Mouse (Mus musculus): ENCODE data around the gene Col24a1. TPM values are rescaled to one million over a fixed set of nuclear protein-coding genes. Genes with fewer than 3 reads are reported as not detected.
A peak's percentile ranks its signal among the peaks of the same experiment; 100 is the strongest.

Col24a1 gene
- polyA plus RNA-seq, 1 experiment = 11.9 TPM

DNA sequence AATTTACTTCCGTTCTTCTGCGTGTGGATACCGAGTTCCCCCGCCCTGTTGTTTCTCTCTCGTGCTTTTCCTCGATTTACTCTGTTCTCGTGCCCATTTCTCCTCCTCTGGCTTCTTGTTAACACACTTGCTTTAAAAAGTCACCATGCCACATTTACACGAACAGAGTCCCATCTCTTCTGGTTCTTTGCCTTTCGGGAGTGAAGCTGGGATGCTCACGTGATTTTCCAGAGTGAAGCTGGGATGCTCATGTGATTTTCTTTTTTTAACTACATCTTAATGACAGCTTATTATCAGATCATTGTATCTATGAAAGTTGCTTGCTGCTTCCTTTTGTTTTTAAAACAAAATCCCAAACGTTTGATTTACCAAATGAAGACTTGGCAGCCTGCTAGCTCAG, 184.8 kb downstream of the Col24a1 start:
- H3K4me3 ChIP-seq (ENCODE audit: insufficient read depth, low read length) = no peak overlapping the region
- TF ChIP-seq CTCF (IDR thresholded peaks at IDR 0.05; ENCODE audit: borderline replicate concordance, insufficient read depth, low read length) (no peak), POLR2A (IDR thresholded peaks at IDR 0.05; ENCODE audit: low read depth, low read length) (no peak)
- H3K4me1 ChIP-seq (ENCODE audit: control insufficient read depth, insufficient read depth, low read length) = peaks cover 5% of the 10 kb centered on the region; the same call in 1 of the 2 replicates
- no peak overlapping the region for H3K27ac ChIP-seq (ENCODE audit: insufficient read depth, low read length)

DNA sequence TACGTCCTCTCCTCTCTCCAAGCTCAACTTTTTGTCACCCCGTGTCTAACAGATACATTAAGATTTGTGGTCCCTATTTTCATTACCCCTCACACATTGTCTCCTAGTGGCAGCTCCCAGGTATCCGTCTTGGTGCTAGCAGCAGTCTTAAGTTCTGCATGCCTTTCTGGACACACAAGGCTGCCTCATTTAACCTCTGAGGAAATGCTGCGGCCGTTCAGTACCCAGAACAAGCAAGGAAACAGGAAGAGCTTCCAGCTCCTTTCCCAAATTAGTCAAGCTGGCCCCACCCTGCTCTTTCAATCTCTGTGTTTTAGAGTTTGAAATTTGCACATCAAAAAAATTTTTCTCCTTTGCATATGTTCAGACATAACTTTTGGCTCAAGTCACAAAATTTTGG, 186.2 kb downstream of the Col24a1 start:
- no peak for TF ChIP-seq POLR2A (IDR thresholded peaks at IDR 0.05; ENCODE audit: low read depth, low read length)
- no peak for TF ChIP-seq CTCF (IDR thresholded peaks at IDR 0.05; ENCODE audit: borderline replicate concordance, insufficient read depth, low read length)
- H3K4me1 ChIP-seq (ENCODE audit: control insufficient read depth, insufficient read depth, low read length) = peaks cover 5% of the 10 kb centered on the region; the same call in 1 of the 2 replicates
- no peak overlapping the region for H3K27ac ChIP-seq (ENCODE audit: insufficient read depth, low read length)
- no peak overlapping the region for H3K4me3 ChIP-seq (ENCODE audit: insufficient read depth, low read length)

DNA sequence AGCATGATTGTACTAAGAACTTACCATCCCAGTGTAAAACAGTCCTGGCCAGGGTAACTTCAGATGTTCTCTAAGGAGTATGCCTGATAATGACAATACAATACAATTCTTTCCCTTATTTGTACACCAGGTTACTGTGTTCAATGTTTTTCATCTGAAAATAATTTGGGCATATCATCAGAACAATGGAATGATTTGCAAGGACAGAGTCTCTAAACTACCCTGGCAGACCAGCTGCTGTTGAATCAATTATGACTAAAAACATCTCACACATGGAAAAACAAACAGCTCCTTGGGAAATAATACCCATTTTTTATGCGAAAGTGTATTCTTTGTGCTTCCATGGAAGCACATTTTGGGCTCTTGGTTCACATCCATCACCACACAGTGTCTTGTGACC, 198.0 kb downstream of the Col24a1 start:
- no peak for TF ChIP-seq CTCF (IDR thresholded peaks at IDR 0.05; ENCODE audit: borderline replicate concordance, insufficient read depth, low read length)
- TF ChIP-seq POLR2A (IDR thresholded peaks at IDR 0.05; ENCODE audit: low read depth, low read length) = no peak
- Histone ChIP-seq H3K4me3 (ENCODE audit: insufficient read depth, low read length) (no peak overlapping the region), H3K27ac (ENCODE audit: insufficient read depth, low read length) (no peak overlapping the region), H3K4me1 (ENCODE audit: control insufficient read depth, insufficient read depth, low read length) (no peaks in the 10 kb centered on the region)

DNA sequence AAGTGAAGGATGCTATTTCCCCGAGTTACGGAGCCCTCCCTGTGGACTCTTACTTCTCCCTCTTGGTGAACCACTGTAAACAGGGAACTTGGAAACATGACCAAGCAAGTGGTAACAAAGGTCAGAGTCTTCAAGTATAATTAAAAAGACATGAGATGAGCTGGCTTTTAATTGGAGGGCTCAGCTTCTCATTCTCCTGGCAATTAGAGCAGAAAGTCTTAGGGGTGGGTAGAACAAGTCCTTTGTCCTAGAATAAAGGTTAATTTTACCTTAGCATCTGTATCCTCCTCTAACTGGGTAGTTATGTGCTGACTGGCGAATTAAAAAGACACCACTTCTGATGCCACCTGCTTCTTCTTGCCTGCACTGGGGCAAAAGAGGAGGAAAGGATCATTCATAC, 199.1 kb downstream of the Col24a1 start:
- Histone ChIP-seq H3K27ac (ENCODE audit: insufficient read depth, low read length) (no peak overlapping the region), H3K4me3 (ENCODE audit: insufficient read depth, low read length) (no peak overlapping the region), H3K4me1 (ENCODE audit: control insufficient read depth, insufficient read depth, low read length) (no peaks in the 10 kb centered on the region)
- TF ChIP-seq POLR2A (IDR thresholded peaks at IDR 0.05; ENCODE audit: low read depth, low read length) (no peak), CTCF (IDR thresholded peaks at IDR 0.05; ENCODE audit: borderline replicate concordance, insufficient read depth, low read length) (no peak)

DNA sequence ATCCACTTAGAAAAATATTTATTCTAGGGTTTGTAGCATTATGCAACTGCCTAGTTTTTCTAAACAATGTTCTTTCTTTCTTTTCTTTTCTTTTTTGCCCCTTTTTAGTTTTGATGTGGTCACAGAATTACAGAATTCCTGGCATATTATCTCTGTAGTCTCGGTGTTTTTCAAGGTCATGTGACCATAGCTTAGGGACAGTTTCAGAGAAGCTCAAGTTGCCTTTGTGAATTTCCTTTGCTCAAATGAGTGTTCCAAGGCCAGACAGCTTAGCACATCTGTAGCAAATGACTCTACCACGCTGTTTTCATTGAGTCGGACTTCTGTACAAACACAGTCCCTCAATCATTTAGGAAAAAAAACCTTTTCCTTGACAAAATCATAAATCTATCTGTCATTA, 205.9 kb downstream of the Col24a1 start:
- no peak overlapping the region for H3K4me3 ChIP-seq (ENCODE audit: insufficient read depth, low read length)
- no peak overlapping the region for H3K27ac ChIP-seq (ENCODE audit: insufficient read depth, low read length)
- H3K4me1 ChIP-seq (ENCODE audit: control insufficient read depth, insufficient read depth, low read length) = peaks cover 2% of the 10 kb centered on the region; the same call in 1 of the 2 replicates
- TF ChIP-seq POLR2A (IDR thresholded peaks at IDR 0.05; ENCODE audit: low read depth, low read length) (no peak), CTCF (IDR thresholded peaks at IDR 0.05; ENCODE audit: borderline replicate concordance, insufficient read depth, low read length) (no peak)

DNA sequence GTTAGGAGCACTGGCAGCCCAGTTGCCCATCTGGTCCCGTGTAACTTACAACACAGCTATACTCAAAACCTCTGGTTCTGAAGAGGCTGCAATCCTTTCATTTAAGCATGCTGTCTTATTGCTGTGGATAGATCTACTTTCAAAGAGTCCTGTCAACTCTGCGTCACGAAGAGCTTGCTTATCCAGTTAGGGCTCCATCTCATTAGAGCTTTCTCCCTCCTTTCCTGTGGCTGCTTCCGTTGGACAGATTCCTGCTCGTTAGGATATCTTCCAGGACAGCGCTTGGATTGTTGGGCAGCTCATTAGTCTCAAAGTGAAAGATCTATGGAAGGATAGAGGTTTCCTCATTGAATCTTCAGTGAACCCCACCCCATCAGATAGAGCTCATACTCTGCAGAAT, 206.6 kb downstream of the Col24a1 start:
- TF ChIP-seq CTCF (IDR thresholded peaks at IDR 0.05; ENCODE audit: borderline replicate concordance, insufficient read depth, low read length) (no peak), POLR2A (IDR thresholded peaks at IDR 0.05; ENCODE audit: low read depth, low read length) (no peak)
- no peak overlapping the region for H3K27ac ChIP-seq (ENCODE audit: insufficient read depth, low read length)
- no peak overlapping the region for H3K4me3 ChIP-seq (ENCODE audit: insufficient read depth, low read length)
- peaks cover 2% of the 10 kb centered on the region; the same call in 1 of the 2 replicates for H3K4me1 ChIP-seq (ENCODE audit: control insufficient read depth, insufficient read depth, low read length)

DNA sequence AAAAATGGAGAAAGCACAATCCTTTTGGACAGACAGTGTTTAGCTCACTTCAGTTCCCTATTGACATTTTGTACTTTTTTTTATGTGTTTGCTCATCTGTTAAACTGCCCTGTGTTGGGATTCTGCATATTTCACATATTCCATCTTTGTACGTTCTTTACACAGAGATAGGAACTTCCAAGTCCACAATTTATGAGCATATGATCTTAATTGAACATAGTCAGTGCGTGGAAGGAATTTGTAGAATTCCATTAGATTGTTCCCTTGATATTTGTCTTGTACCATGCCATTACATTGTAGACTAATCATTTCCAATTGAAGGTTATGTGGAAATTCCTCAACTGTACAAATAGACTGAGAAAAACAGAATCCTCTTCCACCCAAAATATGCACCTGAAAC, 212.6 kb downstream of the Col24a1 start:
- TF ChIP-seq CTCF (IDR thresholded peaks at IDR 0.05; ENCODE audit: borderline replicate concordance, insufficient read depth, low read length) (no peak), POLR2A (IDR thresholded peaks at IDR 0.05; ENCODE audit: low read depth, low read length) (no peak)
- Histone ChIP-seq H3K27ac (ENCODE audit: insufficient read depth, low read length) (no peak overlapping the region), H3K4me1 (ENCODE audit: control insufficient read depth, insufficient read depth, low read length) (no peaks in the 10 kb centered on the region), H3K4me3 (ENCODE audit: insufficient read depth, low read length) (no peak overlapping the region)

DNA sequence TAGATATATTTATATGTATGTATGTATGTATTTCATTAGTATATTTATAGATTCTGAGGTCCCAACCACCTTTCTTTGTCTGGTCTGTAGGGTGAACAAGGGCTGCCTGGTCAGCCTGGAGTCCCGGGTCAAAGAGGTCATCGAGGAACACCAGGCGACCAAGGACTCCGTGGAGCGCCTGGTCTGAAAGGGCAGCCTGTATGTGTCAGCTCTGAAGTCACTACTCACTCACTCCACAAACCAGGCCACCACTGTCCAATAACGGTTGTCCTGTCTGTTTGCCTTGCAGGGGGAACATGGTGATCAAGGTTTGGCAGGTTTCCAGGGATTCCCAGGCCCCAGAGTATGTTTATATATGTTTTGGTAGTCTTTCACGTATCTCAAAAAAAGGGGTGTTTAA, 216.3 kb downstream of the Col24a1 start:
- H3K27ac ChIP-seq (ENCODE audit: insufficient read depth, low read length) = no peak overlapping the region
- TF ChIP-seq CTCF (IDR thresholded peaks at IDR 0.05; ENCODE audit: borderline replicate concordance, insufficient read depth, low read length) = no peak
- TF ChIP-seq POLR2A (IDR thresholded peaks at IDR 0.05; ENCODE audit: low read depth, low read length) = no peak
- H3K4me1 ChIP-seq (ENCODE audit: control insufficient read depth, insufficient read depth, low read length) = no peaks in the 10 kb centered on the region
- no peak overlapping the region for H3K4me3 ChIP-seq (ENCODE audit: insufficient read depth, low read length)

DNA sequence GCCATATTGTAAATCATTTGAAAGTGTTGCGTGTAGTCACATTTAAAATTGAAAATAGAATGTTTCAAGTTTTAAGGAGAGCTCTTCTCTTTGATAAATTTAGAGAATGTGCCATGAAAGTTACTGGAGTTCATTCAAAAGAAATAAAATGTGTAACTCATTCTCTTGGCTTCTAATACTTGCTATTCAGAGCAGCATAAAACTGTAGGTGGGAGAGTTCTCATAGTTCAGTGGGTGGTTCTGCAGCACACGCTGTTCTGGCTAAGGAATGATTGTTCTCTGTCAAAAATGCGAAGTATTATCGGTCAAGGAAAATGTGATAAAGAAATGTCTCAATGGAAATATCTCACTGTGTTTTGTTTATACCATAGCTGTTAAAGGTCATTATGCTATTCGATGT, 221.9 kb downstream of the Col24a1 start:
- Histone ChIP-seq H3K4me3 (ENCODE audit: insufficient read depth, low read length) (no peak overlapping the region), H3K27ac (ENCODE audit: insufficient read depth, low read length) (0 out of 2 replicates have a peak overlapping the region, but pooled peaks have one; percentile 59)
- no peak for TF ChIP-seq POLR2A (IDR thresholded peaks at IDR 0.05; ENCODE audit: low read depth, low read length)
- TF ChIP-seq CTCF (IDR thresholded peaks at IDR 0.05; ENCODE audit: borderline replicate concordance, insufficient read depth, low read length) = no peak

DNA sequence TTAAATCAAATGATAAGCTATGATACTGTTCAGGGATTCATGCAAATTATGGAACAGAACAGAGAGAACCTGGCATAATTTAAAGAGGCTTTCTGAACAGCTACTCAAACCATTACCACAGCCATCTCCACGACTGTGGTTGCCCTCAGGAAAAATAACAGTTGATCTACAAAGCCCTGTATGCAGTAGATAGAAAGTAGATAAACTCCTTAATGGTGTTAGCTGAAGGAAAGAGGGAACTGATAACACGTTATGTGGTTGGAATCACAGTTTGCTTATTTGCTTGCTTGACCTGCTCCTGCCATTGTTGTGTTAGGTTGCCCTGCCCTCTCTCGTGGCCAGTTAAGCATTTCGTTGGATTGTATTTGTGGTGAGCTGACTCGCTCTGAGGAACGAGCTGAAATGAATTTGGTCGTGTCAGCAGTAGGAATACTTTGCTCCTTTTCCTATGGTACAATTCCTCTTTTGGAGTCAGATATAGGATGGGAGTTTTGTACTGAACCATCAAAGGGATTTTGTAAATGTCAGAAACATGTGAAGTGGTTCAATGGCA, 229.3 kb downstream of the Col24a1 start:
- TF ChIP-seq POLR2A (IDR thresholded peaks at IDR 0.05; ENCODE audit: low read depth, low read length) (no peak), CTCF (IDR thresholded peaks at IDR 0.05; ENCODE audit: borderline replicate concordance, insufficient read depth, low read length) (no peak)
- Histone ChIP-seq H3K27ac (ENCODE audit: insufficient read depth, low read length) (peak overlapping the region; percentile 61), H3K4me1 (ENCODE audit: control insufficient read depth, insufficient read depth, low read length) (peaks cover 9% of the 10 kb centered on the region), H3K4me3 (ENCODE audit: insufficient read depth, low read length) (no peak overlapping the region)

More for the DNA sequence above, 221.9 kb downstream of the Col24a1 start:
- peaks cover 6% of the 10 kb centered on the region; the same call in 1 of the 2 replicates for H3K4me1 ChIP-seq (ENCODE audit: control insufficient read depth, insufficient read depth, low read length)
